Mouse (Mus musculus) left cerebral cortex, postnatal 14 days (tissue): ENCODE measurements around the gene Gar1. TPM values are rescaled to one million over a fixed set of nuclear protein-coding genes. Genes with fewer than 3 reads are reported as not detected.

Experiments used
- DNase-seq, 2 experiments: peaks; one replicate each; pipeline ENCODE4 v3.0.0; 2021 to 2022; ENCODE audit warnings: low spot score in 2 of 2, mixed read lengths in 1 of 2
- intact Hi-C: fragments of 180-260 bp; cut with DNase I; formaldehyde crosslinking; loops from one replicate; pipeline ENCODE4 v1.15.1; 2025
- total RNA-seq, 2 experiments: library from RNA; stranded (reverse); gene quantifications; 2 replicates each; pipeline ENCODE4 v1.2.3; 2021

The Gar1 gene
- total RNA-seq, 2 experiments from 2014 or later: 41.1 to 48.8 TPM

DNA sequence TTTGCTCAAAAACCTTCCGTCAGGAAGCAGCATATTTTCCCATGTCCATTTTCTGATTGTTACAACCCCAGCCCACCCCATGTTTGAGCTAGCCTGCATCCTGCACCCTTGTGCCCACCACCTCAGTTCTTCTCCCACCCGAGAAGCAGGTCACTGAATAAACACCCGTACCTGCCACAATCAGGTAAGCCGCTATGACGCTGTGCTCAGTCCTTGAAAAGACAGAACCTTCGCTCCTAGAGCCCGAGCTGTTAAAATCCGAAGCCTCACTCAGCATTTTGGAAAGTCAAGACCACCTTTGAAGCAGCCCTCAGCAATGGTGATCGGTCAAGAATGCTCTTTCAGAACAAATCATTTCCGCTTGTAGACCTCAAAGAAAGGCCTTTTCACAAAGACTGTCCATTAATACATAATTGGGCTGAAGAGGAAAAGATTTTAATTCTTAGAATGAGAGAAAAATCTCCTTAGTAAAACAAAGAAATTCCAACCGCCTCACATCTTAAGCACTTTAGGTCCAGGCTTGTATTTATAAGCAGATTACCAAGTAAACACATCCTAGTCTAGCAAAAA lies 8.9 kb downstream of the Gar1 start, which contains the start of gene Rrh:
Gene Rrh, minus strand, starts transcription at position 382 of the 570 bp plus-strand sequence.
- intact Hi-C loops: loop anchor here (5.0 kb wide), 1 partner anchor 260 kb away; no protein-coding TSS in a partner anchor
- no peak for DNase-seq

DNA sequence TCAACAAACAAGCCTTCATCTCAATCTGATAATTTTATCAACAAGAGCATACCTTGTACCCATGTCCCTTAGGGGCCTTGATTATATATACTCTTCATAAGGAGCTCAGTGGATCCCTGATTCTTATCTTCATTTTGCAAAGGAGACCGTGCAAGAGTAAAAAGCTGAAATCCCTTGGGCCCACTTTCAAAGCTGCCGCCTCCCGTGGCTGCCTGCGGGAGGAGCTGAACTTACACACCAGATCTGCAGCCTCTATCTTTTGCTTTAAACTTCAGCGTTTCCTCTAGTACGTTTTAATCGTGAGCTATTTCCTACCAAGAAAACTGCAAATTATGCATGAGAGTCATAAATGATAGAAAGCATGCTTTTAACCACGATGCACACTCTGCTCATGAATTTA lies 9.5 kb downstream of the Gar1 start:
- DNase-seq: no peak
- intact Hi-C loops: loop anchor here (5.0 kb wide), 1 partner anchor 261 kb away; no protein-coding TSS in a partner anchor

DNA sequence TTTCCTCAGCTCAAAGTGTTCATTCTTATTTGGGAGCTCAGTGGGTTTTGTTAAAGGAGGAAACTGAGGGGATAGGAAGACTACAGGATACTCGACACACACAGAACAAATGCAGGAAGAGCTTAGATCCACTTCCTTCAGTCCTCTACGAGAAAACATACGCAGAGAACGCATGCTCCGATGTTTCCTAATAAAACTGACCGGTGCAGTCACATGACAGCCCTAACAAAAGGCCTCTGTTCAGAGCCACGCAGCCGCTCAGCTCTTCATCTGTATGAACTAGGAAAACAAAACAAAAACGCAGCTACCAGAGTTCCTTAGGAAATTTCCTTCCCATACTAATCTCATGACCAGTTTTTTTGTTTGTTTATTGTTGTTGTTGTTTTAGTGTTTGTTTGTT lies 10.3 kb downstream of the Gar1 start:
- DNase-seq: no peak
- intact Hi-C loops: loop anchor here (5.0 kb wide), 1 partner anchor 261 kb away; no protein-coding TSS in a partner anchor

DNA sequence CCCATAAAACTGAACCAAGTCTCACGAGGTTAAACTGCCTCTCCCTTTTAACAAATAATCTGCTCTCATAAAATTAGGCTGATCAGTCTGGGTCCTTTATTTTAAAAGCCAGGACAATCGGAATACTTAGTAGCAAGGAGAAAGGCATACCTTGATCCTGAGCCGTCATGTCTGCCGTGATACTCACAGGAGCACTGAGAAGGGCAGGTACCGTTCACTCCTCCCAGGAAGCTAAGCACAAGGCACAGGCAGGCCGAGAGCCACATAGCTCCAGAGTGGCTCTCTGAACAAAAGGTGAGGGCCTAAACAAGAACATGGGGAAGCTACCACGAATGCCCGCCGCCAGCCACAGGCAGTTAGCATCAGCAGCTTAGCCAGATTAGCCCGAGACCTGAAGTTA lies 27.4 kb downstream of the Gar1 start, which contains the start of gene Lrit3:
Gene Lrit3, minus strand, starts transcription at position 266 of the 400 bp plus-strand sequence.
- intact Hi-C loops: no loop called here
- no peak for DNase-seq

DNA sequence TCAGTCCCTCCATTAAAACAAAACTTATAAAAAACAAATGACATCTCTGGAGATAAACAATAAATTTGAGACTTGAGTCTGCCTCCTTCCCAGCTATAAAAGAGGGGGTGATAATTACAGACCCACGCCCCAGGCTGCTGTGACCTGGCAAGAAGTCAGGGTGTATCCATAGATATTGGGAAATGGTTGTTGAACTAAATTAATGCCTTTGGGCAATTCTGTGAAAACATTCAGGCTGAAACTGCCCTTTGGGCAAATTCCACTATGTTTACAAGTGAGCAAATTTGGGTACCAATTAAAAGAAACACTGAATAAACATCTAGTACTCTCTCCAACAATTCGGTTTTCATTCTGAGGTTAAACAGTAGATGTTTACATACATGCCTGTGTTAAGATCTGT lies 32.2 kb downstream of the Gar1 start:
- intact Hi-C loops: no loop called here
- DNase-seq: no peak

DNA sequence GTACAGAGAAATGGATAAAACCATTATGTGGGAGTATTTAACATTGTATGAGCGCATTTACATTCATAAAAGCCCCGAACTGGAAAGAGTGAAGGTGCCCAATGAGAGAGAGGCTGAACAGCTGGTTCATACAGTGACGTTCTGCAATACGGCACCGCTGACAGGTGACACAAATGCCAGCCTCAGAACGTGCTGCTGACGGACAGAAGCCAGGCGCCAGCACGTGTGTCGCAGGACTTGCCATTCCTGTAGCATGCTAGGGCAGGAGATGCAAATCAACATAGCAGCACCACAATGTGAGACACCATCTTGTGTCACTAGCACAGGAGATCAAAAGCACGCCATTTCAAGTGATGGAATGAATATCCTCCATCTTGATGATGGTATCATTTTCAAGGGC lies 32.6 kb downstream of the Gar1 start:
- intact Hi-C loops: no loop called here
- no peak for DNase-seq

DNA sequence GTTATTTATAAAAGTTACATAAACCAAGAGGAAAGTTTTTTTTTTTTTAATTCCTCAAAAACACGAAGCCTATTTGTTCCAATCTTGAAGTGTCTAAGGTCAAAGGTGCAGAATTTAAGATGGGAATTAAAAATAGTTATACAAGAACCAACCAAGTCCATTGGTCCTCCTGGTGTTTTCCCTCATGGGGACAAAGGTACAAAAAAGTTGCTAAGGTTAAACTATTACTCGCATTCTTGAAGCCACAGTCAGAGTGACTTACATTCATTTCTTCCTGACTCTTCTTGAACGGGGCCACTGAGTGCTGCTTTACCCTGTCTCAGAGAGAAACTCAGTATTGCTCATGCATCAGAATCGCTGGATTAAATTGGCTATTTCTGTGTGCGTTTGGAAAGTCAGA lies 33.9 kb downstream of the Gar1 start:
- intact Hi-C loops: no loop called here
- DNase-seq: no peak

DNA sequence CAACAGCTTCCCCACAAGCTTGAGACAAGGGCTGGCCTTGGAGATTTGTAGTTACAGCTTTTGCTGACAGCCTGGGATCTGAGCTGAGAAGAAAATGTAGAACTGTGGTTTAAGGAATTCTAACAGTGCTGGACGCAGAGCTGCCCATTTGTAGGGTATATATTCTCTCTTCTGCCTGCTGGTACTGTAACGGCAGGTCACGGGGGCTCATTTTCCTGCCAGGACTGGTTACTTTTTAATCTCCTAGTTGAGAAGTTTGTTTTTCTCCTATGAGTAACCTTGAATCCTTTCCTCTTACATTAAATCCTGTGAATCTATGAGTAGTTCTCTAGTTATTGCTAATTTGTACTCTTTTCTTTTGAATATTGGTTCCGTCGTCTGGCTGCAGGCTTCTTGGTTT lies 37.4 kb downstream of the Gar1 start:
- intact Hi-C loops: no loop called here
- no peak for DNase-seq

DNA sequence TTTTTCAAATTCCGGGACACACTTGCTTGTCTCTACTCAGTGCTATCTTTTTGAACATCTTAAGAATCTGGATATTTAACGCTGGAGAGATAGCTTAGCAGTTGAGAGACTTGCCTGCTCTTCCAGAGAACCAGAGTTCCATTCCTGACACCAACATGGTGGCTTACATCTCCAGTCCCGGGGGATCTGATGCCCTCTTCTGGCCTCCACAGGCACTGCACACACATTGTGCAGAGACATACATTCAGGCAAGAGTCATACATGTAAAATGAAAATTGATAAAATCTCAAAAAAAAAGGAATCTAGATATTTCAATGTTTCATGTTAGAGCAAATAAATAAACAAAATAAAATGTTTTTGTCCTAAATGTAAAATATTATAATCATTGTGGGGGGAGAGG lies 48.5 kb downstream of the Gar1 start:
- no peak for DNase-seq
- intact Hi-C loops: no loop called here

DNA sequence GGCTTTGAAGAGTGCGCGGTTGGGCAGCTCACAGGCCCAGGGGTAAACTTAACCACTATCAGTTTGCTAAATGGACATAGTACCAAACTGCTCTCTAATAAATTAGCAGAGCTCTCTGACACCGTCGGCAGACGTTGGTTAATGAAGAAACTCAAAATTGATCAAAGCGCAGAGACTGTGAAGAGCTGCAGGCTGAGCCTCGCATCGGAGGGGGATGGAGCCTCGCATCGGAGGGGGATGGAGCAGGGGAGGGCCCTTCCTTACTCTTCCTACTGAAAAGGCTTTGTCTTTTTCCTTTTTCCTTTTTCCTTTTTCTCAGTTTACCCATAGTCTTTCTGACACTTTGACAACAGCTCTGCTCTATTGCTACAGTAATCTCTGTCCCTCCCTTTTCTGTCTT lies 49.8 kb downstream of the Gar1 start:
- DNase-seq: no peak
- intact Hi-C loops: no loop called here

Other genes starting within 250 kb of the Gar1 start
- 1 to 10 TPM; 1.2 to 1.5 TPM for gene Egf, start 76.1 kb downstream of the Gar1 start, total RNA-seq
- not detected for gene Lrit3, start 27.4 kb downstream of the Gar1 start, total RNA-seq
- gene Rrh, start 8.8 kb downstream of the Gar1 start, total RNA-seq: under 1 TPM; 0.30 to 0.64 TPM
- gene Cfi, start 4.5 kb upstream of the Gar1 start, total RNA-seq: not detected
- 10 to 100 TPM; 16.8 to 18.2 TPM for gene Pla2g12a, start 47.2 kb upstream of the Gar1 start, total RNA-seq
- 1 to 10 TPM; 5.9 to 8.9 TPM for gene Casp6, start 70.0 kb upstream of the Gar1 start, total RNA-seq
- gene Mcub, start 138.8 kb upstream of the Gar1 start, total RNA-seq: under 1 TPM; 0.62 to 0.93 TPM
- 10 to 100 TPM; 54.1 to 61.9 TPM for gene Sec24b, start 230.2 kb upstream of the Gar1 start, total RNA-seq